Mouse (Mus musculus): Measurements from ENCODE around the gene Notch2.

DNA sequence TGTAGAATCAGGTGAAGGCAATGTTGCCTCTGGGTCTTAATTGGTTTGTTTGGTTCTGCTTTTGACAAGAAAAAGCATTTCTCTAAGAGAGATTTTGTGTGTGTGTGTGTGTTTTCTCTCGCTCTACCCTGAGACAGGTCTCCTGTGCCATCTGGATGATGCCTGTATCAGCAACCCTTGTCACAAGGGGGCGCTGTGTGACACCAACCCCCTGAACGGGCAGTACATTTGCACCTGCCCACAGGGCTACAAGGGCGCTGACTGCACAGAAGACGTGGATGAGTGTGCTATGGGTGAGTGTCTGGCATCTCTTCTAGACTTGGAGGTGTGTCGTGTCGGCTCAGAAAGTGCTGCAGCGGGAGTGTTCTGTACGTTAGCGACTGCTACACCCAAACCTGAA lies 86.0 kb downstream of the Notch2 start:
- TF ChIP-seq CTCF (IDR thresholded peaks at IDR 0.05; ENCODE audit: extremely low read depth, insufficient read length, insufficient replicate concordance, low read depth, low read length), result peak; percentile 50; the same call in 1 of the 2 replicates
- no peak for TF ChIP-seq POLR2A (IDR thresholded peaks at IDR 0.05; ENCODE audit: low read depth, low read length)
